Mouse (Mus musculus) adrenal gland (tissue): ENCODE measurements around the gene Tbc1d10c.

Source experiments
- intact Hi-C: fragments of 180-260 bp; cut with DNase I; formaldehyde crosslinking; loops from one replicate; pipeline ENCODE4 v1.15.1; 2025

The Tbc1d10c gene

DNA sequence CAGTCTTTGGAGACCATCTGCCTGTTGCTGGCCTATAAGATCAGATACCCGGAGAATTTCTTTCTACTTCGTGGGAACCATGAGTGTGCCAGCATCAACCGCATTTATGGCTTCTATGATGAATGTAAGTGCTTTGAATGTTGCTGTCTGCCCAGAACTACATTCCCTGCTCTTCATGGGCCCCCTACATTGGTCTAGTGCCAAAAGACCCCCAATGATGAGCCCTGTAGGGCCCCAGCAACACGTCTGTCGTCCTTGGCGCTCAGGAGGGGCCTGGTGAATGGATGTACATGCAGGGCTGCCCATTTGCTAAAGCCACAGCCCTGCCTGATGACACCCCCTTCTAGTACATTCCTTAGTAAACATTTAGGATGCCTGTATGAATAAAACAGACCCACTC lies 2.0 kb upstream of the Tbc1d10c start:
- intact Hi-C loops, result no loop called here

DNA sequence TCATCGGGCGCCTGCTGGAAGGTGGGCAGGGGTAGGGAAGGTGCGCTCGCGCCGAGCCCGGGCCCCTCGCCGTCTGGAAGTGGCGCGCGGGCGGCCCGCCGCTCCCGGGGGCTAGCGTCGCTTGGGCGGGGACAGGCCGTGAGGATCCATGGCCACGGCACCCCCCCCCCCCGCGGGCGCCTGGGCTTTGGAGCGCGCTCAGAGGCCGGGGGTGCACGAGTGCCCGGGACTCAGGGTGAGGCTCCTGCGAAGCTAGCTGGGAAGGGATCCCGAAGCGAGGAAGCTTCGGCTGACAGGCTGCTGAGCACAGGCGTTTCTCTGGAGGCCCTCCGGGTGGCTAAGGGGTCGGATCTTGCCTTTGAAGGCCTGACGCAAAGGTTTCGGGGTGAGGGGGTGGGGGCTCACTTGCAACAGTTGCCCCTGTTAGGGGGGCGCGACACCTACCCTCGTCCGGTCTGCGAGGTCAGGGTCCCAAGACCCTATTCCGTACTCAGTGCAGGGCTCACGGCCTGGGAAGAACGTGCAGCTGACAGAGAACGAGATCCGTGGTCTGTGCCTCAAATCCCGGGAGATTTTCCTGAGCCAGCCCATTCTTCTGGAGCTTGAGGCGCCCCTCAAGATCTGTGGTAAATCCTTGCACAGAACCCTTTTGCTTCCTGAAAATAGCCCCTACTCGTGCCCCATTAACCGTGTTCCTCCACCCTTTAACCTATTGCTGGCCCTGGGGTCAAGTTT lies 1.3 kb upstream of the Tbc1d10c start:
- intact Hi-C loops, result no loop called here

DNA sequence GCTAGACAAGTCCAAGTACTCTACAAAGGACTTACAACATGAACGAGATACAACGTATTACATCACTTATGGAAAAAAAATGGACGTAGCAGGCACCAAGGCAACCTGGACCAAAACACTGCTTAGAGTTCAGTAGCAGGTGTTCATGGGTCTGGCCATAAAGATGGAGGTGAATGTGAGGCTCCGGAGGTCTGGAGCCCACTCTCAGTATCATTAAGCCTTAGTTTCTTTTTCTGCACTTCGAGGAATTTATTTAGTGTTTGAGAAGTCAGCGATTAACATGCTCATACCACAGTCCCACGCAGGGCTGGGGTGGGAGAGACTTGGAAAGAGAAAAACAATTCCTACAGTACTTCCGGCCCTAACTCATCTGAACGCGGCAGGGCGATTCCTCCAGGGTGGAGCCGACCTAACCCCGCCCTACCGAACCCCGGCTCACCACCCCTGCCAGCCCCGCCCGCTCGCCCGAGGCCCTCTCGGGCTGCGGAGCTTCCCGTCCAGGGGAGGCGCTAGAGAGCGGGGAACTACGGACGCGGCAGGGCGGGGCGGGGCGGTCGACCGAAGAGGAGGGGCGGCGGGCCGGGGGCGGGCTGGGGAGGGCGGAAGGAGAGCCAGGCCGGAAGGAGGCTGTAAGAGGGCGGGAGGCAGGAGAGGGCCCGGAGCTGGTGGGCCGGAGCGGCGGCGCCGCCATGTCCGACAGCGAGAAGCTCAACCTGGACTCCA lies 605 bp upstream of the Tbc1d10c start, which contains the start of gene Ppp1ca:
Gene Ppp1ca, plus strand, starts transcription at position 538 of the 723 bp plus-strand sequence.
- intact Hi-C loops, result no loop called here

DNA sequence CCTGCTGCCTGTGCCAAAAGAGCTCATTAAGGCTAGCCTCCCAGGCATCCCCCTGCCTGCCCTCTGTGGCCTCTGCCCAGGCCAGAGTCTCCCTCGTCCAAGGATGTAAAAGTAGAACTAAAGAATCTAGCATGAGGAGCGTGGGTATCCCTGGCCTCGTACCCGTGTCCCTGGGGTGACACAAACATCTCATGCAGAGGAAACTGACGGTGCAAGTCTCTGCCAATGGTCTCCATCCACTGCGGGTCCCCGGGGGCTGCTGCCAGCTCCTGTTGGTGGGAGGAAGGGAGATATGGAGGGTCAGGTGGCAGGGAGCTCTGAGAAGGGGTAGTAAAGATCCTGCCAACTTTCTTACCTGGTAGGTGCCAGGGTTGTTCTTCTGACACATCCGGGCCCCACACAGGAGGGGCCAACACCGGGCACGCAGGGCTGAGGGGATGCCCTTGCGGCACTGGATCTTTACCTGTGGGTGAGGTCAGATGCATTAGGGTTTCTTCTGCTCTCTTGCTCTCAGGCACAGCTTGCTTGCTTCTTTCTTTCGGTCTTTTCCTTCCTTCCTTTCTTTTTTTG lies 1.9 kb downstream of the Tbc1d10c start:
- intact Hi-C loops, result no loop called here

DNA sequence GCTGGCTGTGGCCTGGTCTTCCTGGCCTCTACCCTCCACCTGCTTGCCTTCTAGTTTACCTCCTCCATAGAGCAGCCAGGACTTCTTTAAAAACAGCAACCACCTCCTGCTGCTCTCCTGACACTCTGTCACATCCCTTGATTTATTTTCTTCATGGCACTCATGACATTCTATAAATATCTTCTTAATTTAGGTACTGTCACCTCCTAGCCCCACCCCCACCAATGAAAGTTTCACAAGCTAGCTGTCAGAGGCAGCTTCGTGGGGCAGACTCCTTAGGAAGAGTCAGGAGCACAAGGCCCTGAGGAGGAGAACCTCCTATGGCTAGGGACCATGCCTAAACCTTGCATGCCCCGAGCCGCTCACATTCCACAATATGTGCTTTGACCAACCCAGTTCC lies 3.8 kb downstream of the Tbc1d10c start:
- intact Hi-C loops, result no loop called here

DNA sequence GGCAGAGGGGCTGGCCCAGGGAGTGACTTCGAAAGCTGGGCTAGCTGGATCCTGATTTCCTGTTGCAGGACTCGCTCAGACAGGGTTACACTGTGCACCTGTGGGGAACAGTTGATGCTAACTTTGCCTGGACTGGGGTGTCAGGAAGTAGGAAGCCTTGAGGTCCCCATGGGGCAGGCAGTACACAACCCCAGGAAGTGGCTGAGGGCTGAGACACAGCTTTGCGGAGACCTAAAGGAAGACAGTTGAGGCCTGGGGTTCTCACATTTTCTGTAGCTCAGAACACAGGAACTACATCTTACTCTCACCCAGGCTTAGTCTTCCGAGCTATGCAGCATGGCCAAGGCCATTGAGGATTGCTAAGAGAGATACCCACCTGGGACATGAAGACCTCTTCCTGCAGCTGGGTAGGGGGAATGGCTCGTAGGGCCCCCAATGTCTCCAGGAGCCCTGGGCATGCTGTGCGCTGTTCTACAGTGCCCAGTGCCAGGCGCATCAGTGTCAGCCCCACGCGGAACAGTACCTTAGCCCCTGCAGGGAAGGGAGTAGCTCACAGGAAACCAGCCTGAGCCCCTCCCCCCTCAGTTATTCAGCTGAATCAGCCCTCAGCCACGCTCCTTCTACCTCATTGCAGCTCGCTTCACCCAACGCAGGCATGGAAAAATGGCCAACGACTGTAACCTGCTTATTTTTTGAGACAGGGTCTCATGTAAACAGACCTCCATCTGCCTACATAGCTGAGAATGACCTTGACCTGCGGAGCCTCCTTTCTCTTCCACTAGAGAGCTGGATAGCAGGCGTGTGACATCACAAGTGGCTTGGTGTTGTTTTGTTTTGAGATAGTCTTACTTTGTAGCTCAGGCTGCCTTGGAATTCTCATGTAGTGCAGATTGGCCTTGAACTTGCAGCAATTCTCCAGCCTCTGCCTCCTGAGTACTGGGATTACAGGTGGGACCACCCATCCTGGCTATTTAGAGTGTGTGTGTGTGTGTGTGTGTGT lies 5.8 kb downstream of the Tbc1d10c start:
- intact Hi-C loops, result no loop called here

DNA sequence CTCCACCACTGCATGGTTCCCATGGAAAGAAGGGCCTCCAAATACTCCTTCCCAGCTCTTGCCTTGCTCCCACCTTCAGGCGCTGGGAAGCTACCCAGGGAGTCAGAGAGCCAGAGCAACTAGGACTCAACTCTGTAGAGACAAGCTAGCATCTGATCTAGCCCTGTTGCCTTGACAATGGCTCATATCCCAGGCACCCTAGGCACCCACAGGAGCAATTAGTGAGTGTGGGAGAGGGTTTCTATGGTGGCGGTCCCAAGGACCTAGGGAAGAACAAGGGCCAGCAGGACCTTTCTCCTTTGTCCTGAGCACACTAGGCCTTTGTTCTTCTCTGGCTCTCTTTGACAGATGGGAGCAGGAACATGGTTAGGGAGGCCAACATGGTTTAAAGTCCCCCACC lies 7.4 kb downstream of the Tbc1d10c start:
- intact Hi-C loops, result no loop called here

DNA sequence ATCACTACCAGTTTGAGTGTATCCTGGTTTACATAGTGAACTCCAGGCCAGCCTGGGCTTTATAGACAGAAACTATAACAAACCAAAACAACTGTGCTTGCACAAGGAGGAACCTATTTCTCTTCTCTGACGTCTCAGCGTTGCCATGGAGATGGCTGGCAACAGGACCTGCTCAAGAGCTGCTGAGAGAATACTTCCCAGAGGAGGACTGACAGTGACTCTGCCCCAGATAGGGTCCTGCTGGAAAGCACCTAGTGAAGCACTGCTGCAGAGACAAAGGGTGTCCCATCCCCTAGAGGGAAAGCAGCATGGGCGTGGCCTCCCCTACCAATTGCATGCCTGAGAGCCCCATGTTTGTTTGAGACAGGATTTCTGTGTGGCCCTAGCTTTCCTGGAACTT lies 9.2 kb downstream of the Tbc1d10c start:
- intact Hi-C loops, result no loop called here

DNA sequence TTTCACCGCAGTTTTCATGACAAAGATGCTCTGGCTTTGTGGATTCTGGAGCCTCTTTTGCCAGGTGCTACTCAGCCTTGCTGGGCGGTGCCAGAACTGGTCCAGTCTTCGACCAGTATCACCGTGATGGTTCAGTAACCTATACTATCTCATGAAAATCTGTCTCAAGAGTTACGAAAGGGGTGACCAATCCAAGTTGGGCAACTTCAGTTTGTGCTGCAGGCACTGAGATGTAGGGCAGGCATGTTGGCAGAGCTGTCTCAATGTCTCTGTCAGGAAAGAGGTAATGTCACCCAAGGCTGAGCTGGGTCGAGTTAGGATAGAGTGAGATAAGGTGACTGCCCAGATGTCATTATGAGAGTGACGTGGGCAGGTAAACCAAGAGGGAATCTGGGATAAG lies 10.7 kb downstream of the Tbc1d10c start:
- intact Hi-C loops, result no loop called here

DNA sequence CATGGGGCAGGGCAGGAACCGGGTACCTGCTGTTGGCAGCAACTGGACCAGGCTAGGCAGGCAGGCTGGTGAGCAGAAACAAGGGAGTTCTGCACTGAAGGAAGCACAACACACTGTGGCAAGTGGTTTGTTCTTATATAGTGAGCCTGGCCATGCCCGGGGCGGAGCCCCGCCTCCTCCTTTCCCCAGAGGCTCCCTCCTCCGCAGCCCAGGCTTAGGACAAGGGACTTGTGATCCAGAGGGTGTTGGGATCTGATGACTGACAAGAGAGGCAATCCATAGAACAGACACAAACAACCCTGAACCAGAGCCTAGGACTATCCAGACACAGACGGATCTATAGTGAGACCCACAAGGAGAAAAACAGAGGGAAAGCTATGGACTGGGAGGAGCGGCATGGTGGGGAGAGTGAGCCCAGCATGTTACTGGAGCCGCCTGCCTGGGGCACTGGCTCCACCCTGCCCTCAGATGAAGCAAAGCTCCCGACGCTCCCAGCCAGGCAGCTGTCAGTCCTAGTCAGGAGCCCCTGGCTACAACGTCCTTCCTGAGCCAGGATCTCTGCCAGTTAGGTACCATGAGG lies 15.6 kb downstream of the Tbc1d10c start, which contains the start of gene Carns1:
Gene Carns1, minus strand, starts transcription at position 112 of the 580 bp plus-strand sequence.
- intact Hi-C loops, result no loop called here

DNA sequence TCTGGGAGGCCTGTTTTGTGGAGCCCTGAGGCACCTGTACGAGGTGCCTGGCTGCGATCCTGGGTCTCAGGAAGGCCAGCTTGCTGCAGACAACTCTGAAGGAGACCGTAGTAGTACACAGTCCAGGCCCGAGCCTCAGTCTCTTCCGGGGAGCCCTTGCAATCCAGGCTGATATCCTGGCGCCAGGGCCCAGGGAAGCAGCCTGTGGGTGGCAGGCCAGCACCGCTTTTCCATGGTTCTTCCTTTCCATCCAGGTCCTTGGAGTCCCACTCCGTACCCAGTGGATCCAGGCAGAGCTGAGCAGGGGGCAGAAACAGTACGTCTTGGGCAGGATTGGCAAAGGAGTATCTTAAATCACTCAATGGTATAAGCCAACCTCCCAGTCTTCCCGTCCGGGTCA lies 18.2 kb downstream of the Tbc1d10c start:
- intact Hi-C loops, result no loop called here

DNA sequence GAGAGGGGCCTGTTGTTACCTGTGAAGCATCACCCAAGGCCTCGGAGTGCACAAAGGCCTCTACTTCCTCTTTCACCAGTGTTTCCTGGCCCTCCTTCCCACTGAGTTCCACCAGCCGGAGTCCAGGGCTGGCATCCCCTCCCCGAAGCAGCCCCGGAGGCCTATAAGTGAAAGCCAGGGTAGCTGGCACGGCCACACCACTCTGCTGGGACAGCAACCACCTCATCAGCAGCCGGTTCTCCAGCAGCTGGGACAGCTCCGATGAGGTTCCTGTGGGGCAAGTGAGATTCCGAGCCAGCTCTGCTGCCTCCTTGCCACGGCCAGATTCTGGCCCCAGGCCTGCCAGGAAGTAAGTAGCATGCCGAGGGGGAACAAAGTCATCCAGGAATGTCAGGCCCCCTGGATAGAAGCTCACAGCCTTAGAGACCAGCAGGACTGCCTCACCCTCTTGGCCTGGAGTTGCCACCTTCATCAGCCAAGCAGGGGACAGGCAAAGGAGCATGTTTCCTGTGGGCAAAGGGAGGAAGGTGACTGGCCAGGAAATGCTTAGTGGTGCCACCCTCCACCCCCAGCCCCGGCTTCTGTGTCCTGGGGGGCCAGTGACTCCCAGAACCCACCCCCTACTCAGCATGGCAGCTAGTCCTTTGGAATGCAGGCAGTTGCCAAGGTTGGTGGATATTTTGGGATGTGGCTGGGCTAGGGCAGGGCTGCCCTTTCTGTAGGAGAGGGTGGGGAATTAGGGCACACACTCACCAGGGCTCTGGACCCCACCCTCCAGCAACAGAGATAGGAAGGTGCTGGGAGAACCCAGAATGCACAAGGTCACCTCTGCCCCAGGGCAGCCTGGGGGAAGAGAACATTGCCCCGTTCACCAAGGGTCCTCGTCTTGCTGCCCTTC lies 19.4 kb downstream of the Tbc1d10c start:
- intact Hi-C loops, result no loop called here

DNA sequence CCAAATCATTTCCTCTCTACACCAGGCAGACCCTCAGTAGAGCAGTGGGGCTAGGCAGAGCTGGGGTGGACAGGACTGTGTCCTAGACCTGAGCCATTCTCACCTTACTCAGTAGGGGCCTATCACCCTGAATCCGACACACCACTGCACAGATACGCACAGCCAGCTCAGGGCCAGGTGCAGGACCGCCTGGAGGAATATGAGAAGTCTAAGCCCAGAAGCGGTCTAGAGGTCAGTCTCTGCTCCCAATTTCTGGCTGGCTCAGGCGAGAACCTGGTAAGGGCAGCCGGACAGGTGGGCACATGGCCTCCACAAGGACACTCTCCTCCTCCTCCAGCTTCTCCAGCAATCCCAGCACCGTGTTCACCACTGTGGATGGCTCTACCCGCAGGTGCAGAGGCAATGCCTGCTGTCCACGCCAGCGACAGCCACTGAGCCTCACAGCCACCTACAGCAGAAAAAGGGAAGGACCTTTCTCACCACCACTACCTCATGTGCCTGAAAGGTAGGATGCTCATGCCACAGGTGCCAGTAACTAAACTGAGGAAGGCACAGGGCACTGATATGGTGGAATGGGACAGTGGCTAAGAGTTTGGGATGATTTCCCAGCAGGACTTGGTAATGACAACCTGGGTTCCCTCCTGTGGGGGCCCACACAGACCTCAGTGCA lies 20.2 kb downstream of the Tbc1d10c start:
- intact Hi-C loops, result no loop called here

DNA sequence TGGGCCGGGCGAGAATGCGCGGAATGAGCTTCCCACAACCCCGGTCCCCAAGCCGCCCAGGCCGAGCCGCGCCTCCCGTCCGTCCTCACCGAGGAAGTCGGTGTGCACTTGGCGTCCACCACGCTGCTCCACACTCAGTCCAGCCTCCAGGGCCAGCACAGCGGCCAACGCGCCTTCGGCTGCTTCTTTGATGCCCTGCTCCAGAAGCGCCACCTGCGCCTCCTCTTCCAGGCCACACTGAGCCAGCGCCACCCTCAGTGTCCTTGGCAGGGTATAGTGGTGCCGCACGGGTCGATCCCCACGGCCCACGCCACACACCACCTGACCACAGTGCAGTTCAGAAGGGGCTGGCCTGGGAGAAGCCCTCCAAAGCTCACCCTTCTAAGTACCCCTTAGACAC lies 21.3 kb downstream of the Tbc1d10c start:
- intact Hi-C loops, result no loop called here

DNA sequence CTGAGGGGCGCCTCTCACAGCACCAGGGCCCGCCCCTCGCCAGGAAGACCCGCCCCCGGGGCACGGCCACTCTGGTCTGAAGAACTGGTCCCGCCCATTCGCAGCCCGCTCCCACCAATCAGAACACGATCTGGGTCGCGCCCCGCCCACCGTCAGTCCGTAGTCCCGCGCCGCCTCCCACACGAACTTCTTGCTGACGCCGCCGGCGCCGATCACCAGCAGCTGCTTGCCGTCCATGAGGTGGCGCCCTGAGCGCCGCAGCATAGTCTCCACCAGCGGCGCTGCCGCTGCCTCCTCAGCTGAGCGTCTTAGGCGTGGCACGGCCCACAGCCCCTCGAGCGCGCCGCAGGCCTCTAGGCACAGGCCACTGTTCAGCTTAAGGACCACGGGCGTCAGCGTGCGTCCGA lies 21.7 kb downstream of the Tbc1d10c start:
- intact Hi-C loops, result no loop called here

DNA sequence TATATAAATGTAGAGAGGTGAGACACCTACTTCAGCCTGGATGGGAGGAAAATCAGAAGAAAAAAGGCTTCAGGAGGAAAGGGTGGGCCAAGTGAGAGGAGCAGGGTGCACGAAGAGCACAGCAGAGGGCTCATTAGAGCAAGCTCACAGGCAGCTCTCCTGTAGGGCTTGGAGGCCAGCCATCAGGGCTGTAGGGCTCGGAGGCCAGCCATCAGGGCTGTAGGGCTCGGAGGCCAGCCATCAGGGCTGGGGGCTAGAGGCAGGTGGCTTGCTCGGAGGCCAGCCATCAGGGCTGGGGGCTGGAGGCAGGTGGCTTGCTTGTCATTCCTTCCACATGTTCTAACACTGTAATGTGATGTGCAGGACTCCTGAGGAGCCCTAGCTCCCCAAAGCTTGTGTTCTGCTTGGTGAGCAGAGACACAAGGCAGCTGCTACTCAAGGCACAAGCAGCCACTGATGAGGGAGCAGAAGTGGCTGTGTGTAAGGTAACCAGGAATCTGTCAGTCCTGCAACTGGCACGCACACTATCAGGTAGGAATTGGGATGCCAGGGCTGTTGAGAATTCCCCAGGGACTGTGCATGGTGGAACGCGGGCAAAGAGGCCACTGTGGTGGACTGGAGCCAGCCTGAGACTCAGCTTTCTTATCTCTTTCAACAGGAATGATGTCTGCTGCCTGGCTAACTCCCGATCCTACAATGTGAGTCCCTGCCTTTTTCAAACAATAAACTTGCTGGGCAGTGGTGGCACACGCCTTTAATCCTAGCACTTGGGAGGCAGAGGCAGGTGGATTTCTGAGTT lies 24.2 kb downstream of the Tbc1d10c start:
- intact Hi-C loops, result no loop called here

DNA sequence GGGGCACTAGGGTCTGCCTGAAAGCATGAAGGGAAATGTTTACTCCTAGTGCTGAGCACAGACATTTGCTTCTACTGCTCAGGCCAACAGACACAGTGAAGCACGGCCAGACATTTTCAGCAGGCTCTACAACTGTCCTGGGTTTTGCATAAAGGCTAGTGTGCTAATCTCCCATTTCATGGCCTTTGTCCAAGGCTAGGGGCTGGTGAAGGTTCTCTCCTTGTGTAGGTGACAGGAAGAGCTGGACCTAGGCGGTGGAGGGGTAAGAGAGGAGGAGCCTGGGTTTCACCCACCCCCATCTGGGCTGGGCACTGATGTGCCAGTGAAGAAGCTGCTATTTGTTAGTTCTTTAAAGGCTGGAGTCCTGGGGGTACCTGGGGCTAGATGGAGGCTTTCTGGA lies 26.4 kb downstream of the Tbc1d10c start:
- intact Hi-C loops, result no loop called here

DNA sequence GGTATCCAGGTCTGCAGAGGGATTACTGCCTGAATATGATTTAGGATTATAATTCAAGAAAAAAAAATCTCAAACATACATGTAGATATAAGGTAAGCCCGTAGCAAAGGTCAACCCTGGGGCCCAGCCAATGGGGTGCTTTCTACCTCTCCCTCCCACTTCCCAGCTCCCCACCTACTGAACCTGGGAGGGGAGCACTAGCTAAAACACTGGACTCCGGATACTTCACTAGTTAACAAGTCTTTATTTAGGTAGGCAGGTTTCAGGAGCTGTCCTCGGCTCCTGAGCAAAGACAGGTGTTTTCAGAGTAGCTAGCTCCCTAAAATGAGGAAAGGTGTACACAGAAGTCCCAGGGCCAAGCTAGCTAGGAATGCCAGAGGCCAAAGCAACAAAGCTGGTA lies 27.0 kb downstream of the Tbc1d10c start:
- intact Hi-C loops, result no loop called here

DNA sequence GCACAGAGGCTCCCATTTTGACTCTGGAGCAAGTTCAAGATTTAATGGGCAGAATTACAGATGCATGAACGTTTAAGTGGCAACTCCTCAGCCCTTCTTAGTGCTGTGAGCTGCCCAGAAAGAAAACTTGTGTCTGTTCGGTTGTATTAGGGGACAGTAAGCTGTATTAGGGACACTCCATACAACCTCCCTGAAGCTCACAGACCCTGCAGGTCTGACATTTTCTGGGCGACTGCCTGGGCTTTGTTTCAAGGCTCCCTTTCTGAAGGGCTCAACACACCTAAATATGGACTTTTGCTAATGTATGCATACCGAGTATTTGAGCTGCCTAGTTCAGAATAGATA lies 27.6 kb downstream of the Tbc1d10c start:
- intact Hi-C loops, result no loop called here
